Mouse (Mus musculus) embryonic facial prominence, embryonic 10.5 days (tissue): ENCODE results near the gene Tmem129. TPM values are rescaled to one million over a fixed set of nuclear protein-coding genes. Genes with fewer than 3 reads are reported as not detected.
A peak's percentile ranks its signal among the peaks of the same experiment; 100 is the strongest.

ENCODE experiments used
- DNase-seq: peaks from one replicate; pipeline ENCODE4 v3.0.0-alpha.2; 2017; ENCODE audit warnings: low spot score
- H3K27ac ChIP-seq: fragments of 300-500 bp; sonication (generic); replicated peaks from 2 replicates; pipeline ENCODE4 v1.5.1; 2016; ENCODE audit warnings: mild to moderate bottlenecking
- H3K27me3 ChIP-seq: fragments of 300-500 bp; sonication (generic); replicated peaks from 2 replicates; pipeline ENCODE4 v1.6.1; 2016; ENCODE audit warnings: low read depth, mild to moderate bottlenecking; ENCODE audit not compliant: poor library complexity, severe bottlenecking
- H3K36me3 ChIP-seq: fragments of 300-500 bp; sonication (generic); replicated peaks from 2 replicates; pipeline ENCODE4 v1.6.1; 2016; ENCODE audit warnings: mild to moderate bottlenecking, moderate library complexity
- H3K4me1 ChIP-seq: fragments of 300-500 bp; sonication (generic); 2 replicates; pipeline ENCODE4 v1.6.1; 2016
- H3K4me3 ChIP-seq: fragments of 300-500 bp; sonication (generic); 2 replicates; pipeline ENCODE4 v1.5.1; 2016; ENCODE audit warnings: mild to moderate bottlenecking, moderate library complexity
- H3K9me3 ChIP-seq: fragments of 300-500 bp; sonication (generic); 2 replicates; pipeline ENCODE4 v1.6.1; 2016; ENCODE audit warnings: mild to moderate bottlenecking
- WGBS: fragments of 180-500 bp; shearing (Covaris S2); methylation state at CpG from one replicate; pipeline ENCODE4 v1.1.7; 2016; 5-methylcytosine and 5-hydroxymethylcytosine counted together
- polyA plus RNA-seq: library from polyadenylated mRNA; unstranded; fragments of >200 nt; fragmentation: Nextera tagmentation; extraction: Ambion mirVana; gene quantifications from 2 replicates; pipeline ENCODE4 v1.2.1, GENCODE M21; 2016

Gene Tmem129
- polyA plus RNA-seq, 1 experiment from 2014 or later = 37.1 TPM

GRCm38 (mm10) chr5:33681611-33682388 is 23.6 kb upstream of the Tmem129 start:
- 80% methylated on average over 15 of the region's 15 CpGs for WGBS
- Histone ChIP-seq H3K27ac (no peak overlapping the region), H3K27me3 (peaks cover 15% of the 10 kb centered on the region; the same call in 1 of the 2 replicates), H3K4me1 (peaks cover 12% of the 10 kb centered on the region; the same call in 1 of the 2 replicates), H3K4me3 (no peak overlapping the region), H3K36me3 (no peaks in the 10 kb centered on the region), H3K9me3 (no peaks in the 10 kb centered on the region)
- DNase-seq = no peak

DNA sequence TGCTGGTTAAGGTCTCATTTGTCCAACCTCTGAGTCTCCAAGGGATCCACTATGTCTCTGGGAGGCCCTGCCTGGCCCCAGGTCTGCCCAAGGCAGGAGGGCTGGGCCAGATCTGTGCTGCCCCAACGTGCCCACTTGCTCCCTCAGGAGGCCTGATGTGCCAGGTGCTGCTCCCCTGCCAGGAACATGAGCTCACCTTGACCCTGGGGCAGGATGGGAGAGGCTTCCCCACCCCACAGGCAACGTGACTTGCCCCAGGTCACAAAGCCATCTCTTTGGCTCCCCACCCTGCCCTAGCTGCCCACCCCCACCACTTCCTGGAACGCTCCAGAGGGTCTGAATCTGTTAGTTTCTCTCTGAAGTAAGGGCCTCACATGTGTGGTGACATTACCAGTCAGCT is 22.8 kb upstream of the Tmem129 start:
- DNase-seq = no peak
- H3K27ac ChIP-seq = no peak overlapping the region
- H3K36me3 ChIP-seq = no peaks in the 10 kb centered on the region
- H3K4me3 ChIP-seq = no peak overlapping the region
- WGBS = 60% methylated on average over 3 of the region's 3 CpGs
- peaks cover 7% of the 10 kb centered on the region; the same call in 1 of the 2 replicates for H3K27me3 ChIP-seq
- H3K9me3 ChIP-seq = no peaks in the 10 kb centered on the region
- peaks cover 12% of the 10 kb centered on the region; the same call in 1 of the 2 replicates for H3K4me1 ChIP-seq

DNA sequence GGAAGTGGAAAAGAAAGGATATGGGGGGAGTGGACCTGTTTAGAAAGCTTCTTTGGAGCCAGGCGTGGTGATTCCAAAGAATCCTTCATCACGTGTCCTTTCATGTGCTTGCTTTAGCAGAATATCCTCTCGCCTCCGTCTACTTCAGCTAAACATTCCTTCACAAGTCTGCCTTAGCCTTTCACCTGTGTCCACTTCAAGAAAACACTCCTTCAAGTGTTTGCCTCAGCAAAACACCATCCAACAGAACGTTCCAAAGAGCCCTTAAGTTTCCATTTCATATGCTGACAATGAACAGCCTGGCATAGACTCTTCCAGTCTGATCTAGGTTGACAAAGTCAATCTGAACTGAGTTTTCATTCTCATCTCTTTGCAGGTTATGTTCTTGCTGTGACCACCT is 20.0 kb upstream of the Tmem129 start:
- DNase-seq = no peak

DNA sequence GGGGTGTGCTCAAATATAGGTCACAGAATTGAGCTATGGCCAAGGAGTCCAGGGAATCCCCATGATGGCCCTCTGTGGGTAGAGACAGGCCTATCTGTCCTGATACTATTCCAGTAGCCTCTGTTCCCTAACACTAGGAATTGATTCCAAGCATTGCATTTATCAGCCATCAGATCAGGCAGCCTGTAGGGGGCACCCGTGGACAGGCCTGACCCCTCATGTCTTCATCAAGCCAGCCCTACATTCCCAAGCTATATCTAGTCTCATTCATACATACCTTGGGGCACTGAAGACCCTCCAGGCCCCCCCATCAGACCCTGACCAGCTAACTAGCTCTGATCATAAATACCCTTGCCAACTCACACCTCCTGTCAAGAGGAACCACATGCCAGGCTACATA is 17.7 kb upstream of the Tmem129 start:
- Histone ChIP-seq H3K4me1 (peaks cover 11% of the 10 kb centered on the region), H3K27me3 (no peaks in the 10 kb centered on the region), H3K9me3 (no peaks in the 10 kb centered on the region), H3K36me3 (peaks cover 36% of the 10 kb centered on the region), H3K4me3 (no peak overlapping the region), H3K27ac (no peak overlapping the region)
- peak; percentile 72 for DNase-seq
- WGBS = 0% methylated on average over 1 of the region's 1 CpGs

More for the DNA sequence above, 20.0 kb upstream of the Tmem129 start:
- Histone ChIP-seq H3K36me3 (peaks cover 14% of the 10 kb centered on the region), H3K9me3 (no peaks in the 10 kb centered on the region), H3K27ac (no peak overlapping the region), H3K4me1 (peaks cover 13% of the 10 kb centered on the region), H3K27me3 (no peaks in the 10 kb centered on the region), H3K4me3 (no peak overlapping the region)
- WGBS = 85% methylated on average over 5 of the region's 5 CpGs

DNA sequence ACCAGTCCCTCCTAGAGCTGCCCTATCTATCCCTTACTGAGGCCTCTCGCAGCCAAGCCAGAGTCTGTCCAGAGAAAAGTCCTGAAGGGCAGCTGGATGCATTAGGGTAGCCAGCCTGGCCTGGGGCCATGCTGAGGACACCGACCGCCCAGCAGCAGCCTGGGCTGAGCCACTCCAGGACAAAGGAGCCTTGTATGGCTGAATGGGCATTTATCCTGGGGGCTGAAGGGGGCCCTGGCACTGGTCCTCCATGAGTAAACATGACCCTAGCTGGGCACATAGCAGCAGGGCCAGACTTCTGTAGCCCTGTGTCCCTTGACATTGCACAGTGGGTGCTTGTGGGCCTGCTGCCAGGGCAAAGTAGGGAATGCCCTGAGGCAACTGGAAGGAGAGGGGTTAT is 16.2 kb upstream of the Tmem129 start:
- WGBS = 58% methylated on average over 3 of the region's 3 CpGs
- Histone ChIP-seq H3K4me1 (peaks cover 10% of the 10 kb centered on the region), H3K27ac (peak overlapping the region; percentile 44), H3K27me3 (no peaks in the 10 kb centered on the region), H3K36me3 (peaks cover 52% of the 10 kb centered on the region), H3K9me3 (no peaks in the 10 kb centered on the region), H3K4me3 (no peak overlapping the region)
- DNase-seq = no peak

DNA sequence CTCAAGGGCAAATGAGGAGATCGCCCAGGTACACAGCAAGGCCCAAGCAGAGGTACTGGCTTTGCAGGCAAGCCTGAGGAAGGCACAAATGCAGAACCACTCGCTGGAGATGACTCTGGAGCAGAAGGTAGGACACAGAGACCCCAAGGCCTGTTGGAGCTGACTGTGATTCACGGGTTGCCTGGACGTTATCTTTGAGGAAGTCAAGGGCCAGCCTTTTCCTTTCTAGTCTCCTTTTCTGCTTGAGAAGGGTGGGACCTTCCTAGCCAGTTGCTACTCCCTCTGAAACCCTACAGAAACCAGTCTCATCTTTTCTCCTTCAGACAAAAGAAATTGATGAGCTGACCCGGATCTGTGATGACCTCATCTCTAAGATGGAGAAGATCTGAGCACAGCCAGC is 13.4 kb upstream of the Tmem129 start:
- 88% methylated on average over 5 of the region's 5 CpGs for WGBS
- Histone ChIP-seq H3K36me3 (peaks cover 79% of the 10 kb centered on the region), H3K9me3 (no peaks in the 10 kb centered on the region), H3K27ac (no peak overlapping the region), H3K4me1 (peaks cover 10% of the 10 kb centered on the region), H3K27me3 (no peaks in the 10 kb centered on the region), H3K4me3 (no peak overlapping the region)
- DNase-seq = no peak

- Histone ChIP-seq H3K36me3 (peaks cover 98% of the 10 kb centered on the region), H3K27me3 (no peaks in the 10 kb centered on the region)
These were observed 10.0 kb upstream of the Tmem129 start for GRCm38 (mm10) chr5:33668223-33668622.

DNA sequence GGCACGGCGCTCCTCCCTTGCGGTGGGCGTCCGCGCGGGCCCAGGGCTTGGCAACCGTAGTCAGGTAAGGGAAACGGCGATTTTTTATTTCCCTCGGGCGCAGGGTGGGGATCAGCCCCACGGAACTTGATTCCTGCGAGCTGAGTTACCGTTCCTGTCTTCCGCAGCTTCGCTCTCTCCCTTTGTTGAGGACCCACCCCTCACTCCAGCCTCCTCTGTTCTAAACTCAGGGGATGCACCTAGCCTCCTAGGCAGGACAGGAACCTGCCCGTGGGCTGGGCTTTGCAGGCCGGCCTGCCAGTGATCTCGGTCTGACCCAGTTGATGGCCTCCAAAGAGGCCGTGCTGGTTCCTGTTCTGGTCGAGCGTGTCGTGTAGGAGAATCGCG is 441 bp upstream of the Tmem129 start:
- Histone ChIP-seq H3K4me3 (peak overlapping the region; percentile 78), H3K9me3 (no peaks in the 10 kb centered on the region), H3K27ac (peak overlapping the region; percentile 96), H3K27me3 (no peaks in the 10 kb centered on the region), H3K36me3 (peaks cover 57% of the 10 kb centered on the region), H3K4me1 (peaks cover 41% of the 10 kb centered on the region)
- under 1% methylated on average over 26 of the region's 26 CpGs for WGBS
- no peak for DNase-seq

More at GRCm38 (mm10) chr5:33668223-33668622, 10.0 kb upstream of the Tmem129 start:
- Histone ChIP-seq H3K4me3 (no peak overlapping the region), H3K27ac (no peak overlapping the region), H3K4me1 (0 out of 2 replicates have a peak, but pooled peaks cover 3% of the 10 kb centered on the region), H3K9me3 (no peaks in the 10 kb centered on the region)
- DNase-seq = no peak

DNA sequence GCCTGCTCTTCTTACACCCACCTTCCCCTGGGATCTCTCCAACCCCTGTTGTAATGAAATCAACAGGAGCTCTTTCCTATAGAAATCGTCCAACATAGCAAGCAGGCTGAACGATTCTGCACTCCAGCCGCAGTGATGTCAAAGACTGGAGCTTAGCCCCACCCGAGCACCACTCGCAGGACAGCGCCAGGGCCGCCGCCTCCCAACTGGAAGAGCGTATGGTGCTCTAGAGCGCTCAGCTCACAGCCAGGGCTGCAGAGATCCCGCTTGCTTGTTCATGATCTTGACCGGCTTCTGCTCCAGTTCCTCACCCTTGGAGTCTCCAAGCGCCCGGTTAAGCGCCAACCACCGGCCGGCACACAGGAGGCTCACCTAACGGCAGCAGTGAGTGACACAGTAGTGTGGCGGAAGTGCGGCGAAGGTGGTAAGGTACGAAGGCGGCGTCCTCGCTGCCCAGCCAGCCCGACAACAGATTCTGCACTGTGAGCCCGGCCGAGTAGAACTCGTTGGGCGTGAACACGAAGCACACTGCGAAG is 897 bp downstream of the Tmem129 start:
- H3K4me1 ChIP-seq = peaks cover 46% of the 10 kb centered on the region
- H3K4me3 ChIP-seq = peak overlapping the region; percentile 78
- peak overlapping the region; percentile 96 for H3K27ac ChIP-seq
- no peak for DNase-seq
- H3K9me3 ChIP-seq = no peaks in the 10 kb centered on the region
- under 1% methylated on average over 32 of the region's 32 CpGs for WGBS
- no peaks in the 10 kb centered on the region for H3K27me3 ChIP-seq
- H3K36me3 ChIP-seq = peaks cover 52% of the 10 kb centered on the region

- H3K27ac ChIP-seq = peak overlapping the region; percentile 96; the same call in 1 of the 2 replicates
- peak overlapping the region; percentile 78 for H3K4me3 ChIP-seq
- H3K4me1 ChIP-seq = peaks cover 48% of the 10 kb centered on the region
- 39% methylated on average over 1 of the region's 1 CpGs for WGBS
- no peaks in the 10 kb centered on the region for H3K9me3 ChIP-seq
- peaks cover 49% of the 10 kb centered on the region for H3K36me3 ChIP-seq
- H3K27me3 ChIP-seq = no peaks in the 10 kb centered on the region
- DNase-seq = no peak
These were observed 1.5 kb downstream of the Tmem129 start for GRCm38 (mm10) chr5:33656739-33657138.

DNA sequence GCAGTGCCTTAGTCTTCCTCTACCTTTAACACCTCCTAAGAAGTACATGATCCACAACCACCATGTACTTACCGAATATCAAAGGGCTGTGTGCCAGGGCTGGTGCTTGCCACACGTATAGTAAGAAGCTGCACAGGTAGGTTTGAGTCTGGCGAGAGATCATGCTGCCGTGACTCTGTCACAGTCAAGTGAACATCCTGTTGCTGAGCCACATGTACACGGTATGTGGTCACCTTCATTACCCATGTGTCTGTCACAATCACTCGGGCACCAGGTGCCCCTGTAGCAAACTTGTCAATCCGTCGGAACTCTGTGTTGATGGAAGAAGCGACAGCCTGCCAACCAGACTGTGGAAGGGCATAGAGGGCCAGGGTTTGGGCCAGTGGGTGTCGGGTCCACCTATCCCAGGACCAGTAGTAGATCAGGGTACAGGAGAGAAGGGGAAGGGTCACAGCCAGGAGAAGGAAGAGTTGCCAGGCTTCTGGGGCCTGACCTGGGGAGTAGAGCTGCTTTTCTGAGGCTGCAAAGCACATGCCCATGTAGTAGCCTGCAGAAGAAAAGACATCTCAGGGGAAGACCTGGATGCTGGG is 2.9 kb downstream of the Tmem129 start:
- H3K27me3 ChIP-seq = no peaks in the 10 kb centered on the region
- peaks cover 37% of the 10 kb centered on the region for H3K36me3 ChIP-seq
- peaks cover 54% of the 10 kb centered on the region for H3K4me1 ChIP-seq
- DNase-seq = no peak
- H3K4me3 ChIP-seq = peak overlapping the region; percentile 31; the same call in 1 of the 2 replicates
- H3K9me3 ChIP-seq = no peaks in the 10 kb centered on the region
- no peak overlapping the region for H3K27ac ChIP-seq
- WGBS = 92% methylated on average over 10 of the region's 10 CpGs

GRCm38 (mm10) chr5:33654424-33654823 is 3.8 kb downstream of the Tmem129 start:
- WGBS = 94% methylated on average over 13 of the region's 13 CpGs
- no peak for DNase-seq
- H3K36me3 ChIP-seq = peaks cover 42% of the 10 kb centered on the region
- no peak overlapping the region for H3K27ac ChIP-seq
- H3K9me3 ChIP-seq = no peaks in the 10 kb centered on the region
- no peaks in the 10 kb centered on the region for H3K27me3 ChIP-seq
- no peak overlapping the region; the same call in 1 of the 2 replicates for H3K4me3 ChIP-seq
- H3K4me1 ChIP-seq = peaks cover 54% of the 10 kb centered on the region

- Histone ChIP-seq H3K27me3 (no peaks in the 10 kb centered on the region), H3K27ac (peak overlapping the region; percentile 99), H3K4me3 (peak overlapping the region; percentile 85), H3K36me3 (peaks cover 57% of the 10 kb centered on the region), H3K9me3 (no peaks in the 10 kb centered on the region), H3K4me1 (peaks cover 49% of the 10 kb centered on the region)
- WGBS = 5% methylated on average over 9 of the region's 9 CpGs
- no peak for DNase-seq
These were observed 5.4 kb downstream of the Tmem129 start for GRCm38 (mm10) chr5:33652783-33653173.
